Mouse (Mus musculus): ENCODE data around the gene Dlx6. TPM values are rescaled to one million over a fixed set of nuclear protein-coding genes. Genes with fewer than 3 reads are reported as not detected.
A peak's percentile ranks its signal among the peaks of the same experiment; 100 is the strongest.

Gene Dlx6
- polyA plus RNA-seq, 1 experiment: 7.2 TPM

DNA sequence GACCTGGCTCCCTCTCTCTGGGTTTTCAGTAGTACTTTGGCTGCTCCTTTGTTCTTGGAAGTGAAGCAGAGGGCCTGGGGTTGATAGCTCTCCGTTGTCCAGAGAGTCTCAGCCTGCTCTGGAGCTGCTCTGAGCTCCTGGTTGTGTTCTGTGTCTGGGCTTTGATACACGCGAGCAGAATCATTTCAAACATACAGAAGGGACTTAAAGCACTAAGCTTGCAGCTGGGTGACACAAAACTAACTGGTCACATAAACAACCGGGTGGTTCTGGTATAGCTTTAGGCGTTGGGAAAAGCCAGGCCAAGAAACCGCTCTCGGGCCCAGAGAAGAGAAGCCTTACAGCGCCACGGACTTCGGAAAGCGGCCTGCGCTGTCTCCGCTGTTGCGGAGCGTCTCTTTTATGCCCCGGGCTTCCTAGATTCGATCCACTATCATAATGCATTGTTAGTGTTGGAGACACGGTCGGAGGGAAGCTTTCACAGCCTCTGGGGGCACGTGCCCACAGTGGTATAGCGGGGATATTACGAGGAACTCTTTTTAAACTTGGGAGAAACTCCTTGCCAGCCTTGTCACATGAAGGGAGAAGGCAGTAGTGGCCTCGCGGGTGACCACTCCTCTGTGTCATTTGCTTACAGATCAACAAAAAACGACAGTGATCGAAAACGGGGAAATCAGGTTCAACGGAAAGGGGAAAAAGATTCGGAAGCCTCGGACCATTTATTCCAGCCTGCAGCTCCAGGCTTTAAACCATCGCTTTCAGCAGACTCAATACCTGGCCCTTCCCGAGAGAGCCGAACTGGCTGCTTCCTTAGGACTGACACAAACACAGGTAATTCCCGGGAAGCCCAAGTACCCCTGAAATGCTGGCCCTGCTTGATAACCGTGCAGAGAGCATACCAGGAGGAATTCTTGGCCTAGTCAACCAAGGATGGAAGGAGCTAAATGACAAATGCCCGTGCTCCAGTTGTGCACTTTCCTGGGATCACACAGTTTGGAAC is 1.6 kb downstream of the Dlx6 start:
- Histone ChIP-seq H3K4me3 (ENCODE audit: insufficient read depth, low read length) (peak overlapping the region; percentile 63), H3K4me1 (ENCODE audit: control insufficient read depth, insufficient read depth, low read length) (no peaks in the 10 kb centered on the region), H3K27ac (ENCODE audit: insufficient read depth, low read length) (peak overlapping the region; percentile 64)
- TF ChIP-seq CTCF (IDR thresholded peaks at IDR 0.05; ENCODE audit: extremely low read depth, insufficient read depth, low read length) (no peak), POLR2A (IDR thresholded peaks at IDR 0.05; ENCODE audit: extremely low read depth, insufficient read depth, low read length) (no peak)

DNA sequence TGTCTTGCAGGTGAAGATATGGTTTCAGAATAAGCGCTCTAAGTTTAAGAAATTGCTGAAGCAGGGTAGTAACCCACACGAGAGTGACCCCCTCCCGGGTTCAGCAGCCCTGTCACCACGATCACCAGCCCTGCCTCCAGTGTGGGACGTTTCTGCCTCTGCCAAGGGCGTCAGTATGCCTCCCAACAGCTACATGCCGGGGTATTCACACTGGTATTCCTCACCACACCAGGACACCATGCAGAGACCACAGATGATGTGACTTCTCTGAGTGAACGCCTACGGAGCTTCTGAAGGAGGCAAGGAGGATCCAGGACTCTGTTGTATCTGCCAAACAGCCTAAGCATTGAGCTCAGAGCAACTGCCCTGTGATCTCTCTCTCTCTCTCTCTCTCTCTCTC is 3.9 kb downstream of the Dlx6 start:
- Histone ChIP-seq H3K4me3 (ENCODE audit: insufficient read depth, low read length) (peak overlapping the region; percentile 6; the same call in 1 of the 2 replicates), H3K4me1 (ENCODE audit: control insufficient read depth, insufficient read depth, low read length) (no peaks in the 10 kb centered on the region), H3K27ac (ENCODE audit: insufficient read depth, low read length) (no peak overlapping the region)
- TF ChIP-seq POLR2A (IDR thresholded peaks at IDR 0.05; ENCODE audit: extremely low read depth, insufficient read depth, low read length) (no peak), CTCF (IDR thresholded peaks at IDR 0.05; ENCODE audit: extremely low read depth, insufficient read depth, low read length) (no peak)

DNA sequence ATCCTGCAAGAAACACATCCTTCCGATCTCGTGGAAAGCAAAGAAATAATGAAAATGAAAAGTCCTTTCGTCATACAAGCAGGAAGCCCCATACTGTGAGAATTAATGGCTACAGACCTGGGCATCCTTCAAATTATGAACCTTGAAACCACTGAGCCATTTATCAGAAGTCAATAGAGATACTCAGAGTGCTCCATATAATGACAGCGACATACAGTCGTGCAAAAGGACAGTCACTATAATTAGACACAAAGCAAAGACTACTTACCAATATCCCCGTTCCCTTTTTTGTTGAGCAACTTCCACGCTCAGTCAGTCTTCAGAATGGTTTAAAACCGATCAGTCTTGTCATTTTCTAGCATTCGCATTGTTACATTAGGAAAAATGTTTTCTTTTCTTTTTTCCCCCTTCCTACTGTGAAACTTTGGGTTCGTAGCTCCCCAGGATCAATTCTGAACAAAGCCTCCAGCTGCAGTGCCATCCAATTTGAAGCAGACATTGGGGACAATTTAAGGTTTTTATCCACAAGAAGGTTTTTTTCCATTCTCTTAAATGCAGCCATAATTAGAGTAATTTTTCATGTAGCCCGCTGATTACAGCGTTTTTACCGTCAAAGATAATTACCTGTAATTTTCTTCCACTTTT is 6.0 kb downstream of the Dlx6 start:
- Histone ChIP-seq H3K4me3 (ENCODE audit: insufficient read depth, low read length) (no peak overlapping the region), H3K27ac (ENCODE audit: insufficient read depth, low read length) (no peak overlapping the region; the same call in 1 of the 2 replicates), H3K4me1 (ENCODE audit: control insufficient read depth, insufficient read depth, low read length) (no peaks in the 10 kb centered on the region)
- TF ChIP-seq POLR2A (IDR thresholded peaks at IDR 0.05; ENCODE audit: extremely low read depth, insufficient read depth, low read length) (no peak), CTCF (IDR thresholded peaks at IDR 0.05; ENCODE audit: extremely low read depth, insufficient read depth, low read length) (no peak)

DNA sequence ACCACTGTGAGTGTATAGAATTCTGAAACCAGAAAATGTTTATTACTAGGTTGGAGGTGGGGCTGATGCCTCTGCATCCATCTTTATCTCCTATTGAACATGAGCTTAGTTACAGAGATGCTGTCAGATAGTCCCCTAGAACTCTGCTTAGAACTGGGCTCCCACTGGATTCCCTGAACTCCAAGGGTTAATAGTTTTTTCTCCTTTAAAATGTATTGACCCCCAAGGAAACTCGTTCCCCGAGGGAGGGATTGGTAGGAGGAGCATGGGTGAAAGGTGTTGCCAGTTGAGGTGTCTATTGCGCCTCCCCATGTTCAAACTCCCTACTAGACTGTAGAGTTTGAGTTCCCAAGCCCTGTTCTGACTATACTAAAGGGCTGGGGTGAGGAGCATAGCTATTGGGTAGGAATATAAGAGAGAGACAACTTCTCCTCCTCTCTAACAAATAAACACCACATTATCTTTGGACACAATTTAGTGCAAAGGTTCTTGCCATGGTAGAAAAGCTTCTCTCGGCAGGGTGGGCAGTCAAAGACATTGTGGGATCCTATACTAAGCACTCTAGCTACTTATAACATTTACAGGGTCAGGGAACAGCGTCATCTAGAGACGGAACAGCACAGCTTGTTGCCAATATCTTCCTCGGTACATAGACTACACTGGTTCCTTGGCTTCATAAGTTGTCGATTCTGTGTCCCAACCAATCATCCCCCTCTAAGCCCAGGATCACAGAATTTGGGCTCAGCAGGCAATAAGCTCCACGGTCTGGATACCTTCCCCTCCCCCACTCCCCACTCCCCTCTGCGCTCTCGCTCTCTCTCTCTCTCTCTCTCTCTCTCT is 7.0 kb downstream of the Dlx6 start:
- no peak for TF ChIP-seq POLR2A (IDR thresholded peaks at IDR 0.05; ENCODE audit: extremely low read depth, insufficient read depth, low read length)
- peak; percentile 10; the same call in 1 of the 2 replicates for TF ChIP-seq CTCF (IDR thresholded peaks at IDR 0.05; ENCODE audit: extremely low read depth, insufficient read depth, low read length)
- Histone ChIP-seq H3K4me3 (ENCODE audit: insufficient read depth, low read length) (0 out of 2 replicates have a peak overlapping the region, but pooled peaks have one; percentile 2), H3K4me1 (ENCODE audit: control insufficient read depth, insufficient read depth, low read length) (no peaks in the 10 kb centered on the region), H3K27ac (ENCODE audit: insufficient read depth, low read length) (no peak overlapping the region)

DNA sequence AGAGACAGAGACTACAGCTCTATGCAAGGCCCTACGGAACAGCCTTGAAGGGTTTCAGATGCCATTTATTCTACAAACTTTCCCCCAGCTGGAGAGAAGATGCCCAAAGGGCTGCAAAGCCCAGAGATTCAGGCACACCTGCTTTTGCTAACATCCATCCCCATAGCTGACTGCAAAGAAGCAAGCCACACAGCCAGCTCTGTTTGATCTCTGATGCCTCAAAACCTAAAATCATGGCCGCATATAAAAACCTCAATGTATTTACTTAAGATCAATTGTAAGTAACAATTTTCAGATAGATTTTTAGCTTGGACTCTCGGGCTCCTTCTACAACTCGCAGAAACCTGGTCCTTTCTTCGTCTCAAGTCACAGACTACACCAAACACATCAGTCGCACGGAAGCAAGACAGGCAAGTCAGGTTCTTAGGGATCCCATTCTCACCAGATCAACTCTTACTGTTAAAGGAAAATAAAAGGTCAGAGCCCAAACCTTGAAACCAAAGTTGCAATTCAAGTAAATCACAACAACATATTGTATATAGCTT is 7.8 kb downstream of the Dlx6 start:
- Histone ChIP-seq H3K4me1 (ENCODE audit: control insufficient read depth, insufficient read depth, low read length) (no peaks in the 10 kb centered on the region), H3K27ac (ENCODE audit: insufficient read depth, low read length) (no peak overlapping the region; the same call in 1 of the 2 replicates), H3K4me3 (ENCODE audit: insufficient read depth, low read length) (0 out of 2 replicates have a peak overlapping the region, but pooled peaks have one; percentile 2)
- TF ChIP-seq CTCF (IDR thresholded peaks at IDR 0.05; ENCODE audit: extremely low read depth, insufficient read depth, low read length) (no peak), POLR2A (IDR thresholded peaks at IDR 0.05; ENCODE audit: extremely low read depth, insufficient read depth, low read length) (no peak)

DNA sequence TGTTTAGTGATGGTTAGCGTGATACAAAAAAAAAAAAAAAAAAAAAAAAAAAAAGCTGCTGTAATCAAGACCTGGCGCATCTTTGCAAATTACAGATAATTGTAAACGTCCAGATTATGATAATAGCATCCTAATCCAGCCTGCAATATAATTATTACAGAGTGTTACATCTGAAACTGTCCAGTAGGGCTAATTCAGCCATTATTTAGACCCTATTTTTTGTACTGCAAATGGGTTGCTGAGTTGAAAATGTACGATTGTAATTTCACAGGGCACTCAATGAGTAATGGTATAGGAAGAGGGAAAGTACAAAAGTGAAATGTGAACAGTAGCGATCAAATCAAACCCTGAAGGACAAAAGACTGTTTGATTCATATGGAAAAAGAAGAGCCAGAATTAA is 8.6 kb downstream of the Dlx6 start:
- H3K4me3 ChIP-seq (ENCODE audit: insufficient read depth, low read length): no peak overlapping the region
- no peaks in the 10 kb centered on the region for H3K4me1 ChIP-seq (ENCODE audit: control insufficient read depth, insufficient read depth, low read length)
- H3K27ac ChIP-seq (ENCODE audit: insufficient read depth, low read length): no peak overlapping the region
- TF ChIP-seq CTCF (IDR thresholded peaks at IDR 0.05; ENCODE audit: extremely low read depth, insufficient read depth, low read length) (no peak), POLR2A (IDR thresholded peaks at IDR 0.05; ENCODE audit: extremely low read depth, insufficient read depth, low read length) (no peak)

DNA sequence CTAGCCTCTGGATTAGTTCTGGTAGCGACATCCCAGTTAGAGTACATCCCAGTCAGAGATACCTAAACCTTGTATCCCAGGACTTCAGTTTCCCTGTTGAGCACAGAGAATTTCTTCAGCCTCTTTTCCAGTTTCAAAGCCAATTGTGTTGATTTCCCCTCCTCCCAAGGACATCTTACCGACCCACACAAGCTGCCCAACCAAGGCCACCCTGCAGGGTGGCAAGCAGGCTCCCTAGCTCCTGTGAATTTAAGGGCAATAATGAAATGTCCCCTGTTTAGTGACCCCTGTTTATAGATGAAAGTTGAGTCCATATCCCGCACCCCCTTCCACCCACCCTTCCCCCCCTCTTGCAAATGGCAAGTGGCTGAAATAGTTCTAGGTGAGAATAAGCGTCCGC is 9.7 kb downstream of the Dlx6 start:
- H3K4me1 ChIP-seq (ENCODE audit: control insufficient read depth, insufficient read depth, low read length): no peaks in the 10 kb centered on the region

DNA sequence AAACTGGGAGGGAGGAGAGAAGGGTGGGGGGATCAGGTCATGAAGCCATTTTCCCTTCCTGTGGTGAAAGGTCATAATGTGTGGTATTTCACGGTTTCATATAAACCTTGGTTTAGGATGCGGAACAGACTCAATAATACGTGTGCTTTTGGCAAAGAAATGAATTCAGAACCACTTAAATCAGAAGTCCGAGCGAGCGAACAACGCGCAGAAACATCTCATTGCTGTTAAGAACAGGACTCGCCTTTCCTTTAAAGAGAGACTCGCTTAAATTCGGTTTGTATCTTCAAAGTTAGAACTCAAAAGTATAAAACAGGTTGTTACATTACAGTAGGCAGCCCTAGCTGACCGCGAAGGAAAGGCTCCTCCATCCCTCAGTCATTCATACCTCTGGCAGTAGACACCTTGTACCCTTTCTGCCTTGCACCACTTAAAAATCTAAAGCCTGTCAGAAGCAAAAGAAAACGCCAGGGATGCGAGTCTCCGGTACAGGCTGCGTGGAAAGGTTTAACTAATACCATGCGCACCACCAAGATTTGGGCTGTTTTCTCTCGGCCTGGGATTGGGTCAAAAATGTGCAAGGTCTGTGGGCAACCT is 10.4 kb downstream of the Dlx6 start:
- TF ChIP-seq CTCF (IDR thresholded peaks at IDR 0.05; ENCODE audit: extremely low read depth, insufficient read depth, low read length): no peak
- TF ChIP-seq POLR2A (IDR thresholded peaks at IDR 0.05; ENCODE audit: extremely low read depth, insufficient read depth, low read length): no peak
- Histone ChIP-seq H3K27ac (ENCODE audit: insufficient read depth, low read length) (no peak overlapping the region), H3K4me3 (ENCODE audit: insufficient read depth, low read length) (no peak overlapping the region; the same call in 1 of the 2 replicates), H3K4me1 (ENCODE audit: control insufficient read depth, insufficient read depth, low read length) (no peaks in the 10 kb centered on the region)

More for the DNA sequence above, 9.7 kb downstream of the Dlx6 start:
- H3K4me3 ChIP-seq (ENCODE audit: insufficient read depth, low read length): no peak overlapping the region
- TF ChIP-seq POLR2A (IDR thresholded peaks at IDR 0.05; ENCODE audit: extremely low read depth, insufficient read depth, low read length) (no peak), CTCF (IDR thresholded peaks at IDR 0.05; ENCODE audit: extremely low read depth, insufficient read depth, low read length) (no peak)
- H3K27ac ChIP-seq (ENCODE audit: insufficient read depth, low read length): no peak overlapping the region
